Mouse (Mus musculus) intestine, postnatal 0 days (tissue): ENCODE measurements at regions not wholly inside any gene's neighbourhood (a gene's known extent, or its start where the extent isn't known, plus 50 kb on each side); places are given as distances from the start of the nearest gene placed in this dataset.

Source experiments
- ATAC-seq: fragments of 200-750 bp; cut with Nextera tagmentation; 2 replicates; pipeline ENCODE4 v1.8.0; 2017; ENCODE audit warnings: mild to moderate bottlenecking, moderate TSS enrichment, moderate library complexity
- H3K27ac ChIP-seq: fragments of 300-500 bp; sonication (generic); 2 replicates; pipeline ENCODE4 v1.5.1; 2014; ENCODE audit warnings: mild to moderate bottlenecking, low read depth, low read length, moderate library complexity
- H3K27me3 ChIP-seq: fragments of 300-500 bp; sonication (generic); replicated peaks from 2 replicates; pipeline ENCODE4 v1.6.1; 2014; ENCODE audit warnings: low read length, mixed read lengths; ENCODE audit not compliant: control insufficient read depth, insufficient read depth
- H3K36me3 ChIP-seq: fragments of 300-500 bp; sonication (generic); 2 replicates; pipeline ENCODE4 v1.6.1; 2014; ENCODE audit warnings: mild to moderate bottlenecking, moderate library complexity; ENCODE audit not compliant: control insufficient read depth, insufficient read depth
- H3K4me1 ChIP-seq: fragments of 300-500 bp; sonication (generic); replicated peaks from 2 replicates; pipeline ENCODE4 v1.6.1; 2014; ENCODE audit warnings: antibody characterized with exemption, low read length, mixed read lengths; ENCODE audit not compliant: control insufficient read depth, insufficient read depth
- H3K4me2 ChIP-seq: fragments of 300-500 bp; sonication (generic); replicated peaks from 2 replicates; pipeline ENCODE4 v1.6.1; 2014; ENCODE audit warnings: low read depth, mild to moderate bottlenecking, moderate library complexity
- H3K4me3 ChIP-seq: fragments of 300-500 bp; sonication (generic); 2 replicates; pipeline ENCODE4 v1.5.1; 2014; ENCODE audit warnings: low read depth, low read length
- H3K9ac ChIP-seq: fragments of 300-500 bp; sonication (generic); 2 replicates; pipeline ENCODE4 v1.6.1; 2014; ENCODE audit warnings: mild to moderate bottlenecking, low read depth, low read length
- H3K9me3 ChIP-seq: fragments of 300-500 bp; sonication (generic); 2 replicates; pipeline ENCODE4 v1.6.1; 2016; ENCODE audit warnings: mixed run types; ENCODE audit not compliant: control insufficient read depth
- CTCF ChIP-seq: sonication (generic); IDR thresholded peaks from 2 replicates; pipeline ENCODE4 v1.5.1; 2016; ENCODE audit warnings: low read depth, mild to moderate bottlenecking, control low read depth, antibody characterized with exemption, moderate library complexity
- WGBS: fragments of 180-500 bp; shearing (Covaris S2); extraction: QIAGEN DNeasy Blood & Tissue Kit; methylation state at CpG from one replicate; pipeline ENCODE4 v1.1.7; 2014; 5-methylcytosine and 5-hydroxymethylcytosine counted together

- H3K27ac ChIP-seq = no peak overlapping the region
- H3K36me3 ChIP-seq = no peaks in the 10 kb centered on the region
- 85% methylated on average over 2 of the region's 2 CpGs for WGBS
- no peak for TF ChIP-seq CTCF
- ATAC-seq = no peak
- H3K4me2 ChIP-seq = no peak overlapping the region
- no peaks in the 10 kb centered on the region for H3K9me3 ChIP-seq
- no peak overlapping the region for H3K4me3 ChIP-seq
- no peaks in the 10 kb centered on the region for H3K27me3 ChIP-seq
- no peak overlapping the region for H3K9ac ChIP-seq
- H3K4me1 ChIP-seq = no peaks in the 10 kb centered on the region
These were observed 484.3 kb upstream of the Gcfc2 start for GRCm38 (mm10) chr6:81438951-81439722.

DNA sequence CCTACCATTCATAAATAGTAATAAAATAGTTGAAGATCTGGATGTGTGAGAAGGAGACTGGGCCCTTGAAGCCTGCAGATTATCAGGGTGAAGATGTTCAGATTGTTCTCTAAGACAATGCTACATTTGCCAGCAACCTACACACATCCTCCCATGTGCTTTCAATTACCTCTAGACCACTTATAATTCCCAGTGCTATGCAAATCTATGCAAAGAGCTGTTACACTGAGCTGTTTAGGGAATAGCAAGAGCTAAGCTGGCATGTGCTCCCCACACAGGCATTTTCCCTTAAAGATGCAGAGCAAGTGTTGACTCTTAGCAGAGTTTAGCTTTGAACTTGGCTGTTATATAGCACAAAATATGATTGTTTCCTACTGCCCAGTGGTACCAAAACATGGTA lies 482.1 kb upstream of the Gcfc2 start:
- no peak for ATAC-seq
- Histone ChIP-seq H3K9me3 (no peaks in the 10 kb centered on the region), H3K4me1 (no peaks in the 10 kb centered on the region), H3K4me3 (no peak overlapping the region), H3K27me3 (no peaks in the 10 kb centered on the region), H3K4me2 (no peak overlapping the region), H3K27ac (no peak overlapping the region), H3K36me3 (no peaks in the 10 kb centered on the region), H3K9ac (no peak overlapping the region)
- TF ChIP-seq CTCF = no peak

GRCm38 (mm10) chr6:81446019-81446800 lies 477.3 kb upstream of the Gcfc2 start:
- no peaks in the 10 kb centered on the region for H3K36me3 ChIP-seq
- ATAC-seq = no peak
- no peak overlapping the region for H3K4me3 ChIP-seq
- WGBS = 81% methylated on average over 1 of the region's 1 CpGs
- no peak overlapping the region for H3K27ac ChIP-seq
- no peak for TF ChIP-seq CTCF
- H3K9ac ChIP-seq = no peak overlapping the region
- no peaks in the 10 kb centered on the region for H3K27me3 ChIP-seq
- no peaks in the 10 kb centered on the region for H3K9me3 ChIP-seq
- no peak overlapping the region for H3K4me2 ChIP-seq
- H3K4me1 ChIP-seq = no peaks in the 10 kb centered on the region

GRCm38 (mm10) chr6:81447701-81448100 lies 475.8 kb upstream of the Gcfc2 start:
- Histone ChIP-seq H3K36me3 (no peaks in the 10 kb centered on the region), H3K9me3 (no peaks in the 10 kb centered on the region), H3K9ac (no peak overlapping the region), H3K27me3 (no peaks in the 10 kb centered on the region), H3K4me3 (no peak overlapping the region), H3K27ac (no peak overlapping the region), H3K4me2 (no peak overlapping the region), H3K4me1 (no peaks in the 10 kb centered on the region)
- TF ChIP-seq CTCF = no peak
- 88% methylated on average over 6 of the region's 6 CpGs for WGBS
- no peak for ATAC-seq

DNA sequence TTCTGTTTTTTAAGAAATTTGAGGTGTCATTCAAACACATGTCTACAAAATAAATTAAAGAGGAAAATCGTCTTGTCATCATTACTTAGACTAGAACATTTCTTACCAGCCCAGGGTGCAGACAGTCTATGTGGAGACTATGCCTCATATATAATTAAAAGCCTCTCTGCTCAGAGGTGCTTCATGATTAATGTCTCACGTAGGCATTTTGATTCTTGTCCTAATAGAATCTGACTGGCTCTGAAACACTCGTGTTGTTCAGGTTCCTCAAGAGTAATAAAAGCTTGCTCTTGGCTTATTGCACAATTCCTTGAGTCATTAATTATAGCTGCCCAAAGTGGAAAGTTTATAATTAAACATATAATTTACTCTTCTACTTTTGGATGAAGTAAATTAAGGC lies 475.1 kb upstream of the Gcfc2 start:
- WGBS = 54% methylated on average over 3 of the region's 3 CpGs
- Histone ChIP-seq H3K4me3 (no peak overlapping the region), H3K36me3 (no peaks in the 10 kb centered on the region), H3K27ac (no peak overlapping the region), H3K27me3 (no peaks in the 10 kb centered on the region), H3K4me1 (no peaks in the 10 kb centered on the region), H3K9me3 (no peaks in the 10 kb centered on the region), H3K4me2 (no peak overlapping the region), H3K9ac (no peak overlapping the region)
- ATAC-seq = no peak
- TF ChIP-seq CTCF = no peak

- H3K27ac ChIP-seq = no peak overlapping the region
- H3K4me2 ChIP-seq = no peak overlapping the region
- H3K9ac ChIP-seq = no peak overlapping the region
- no peak for ATAC-seq
- no peaks in the 10 kb centered on the region for H3K9me3 ChIP-seq
- no peaks in the 10 kb centered on the region for H3K36me3 ChIP-seq
- H3K27me3 ChIP-seq = no peaks in the 10 kb centered on the region
- H3K4me3 ChIP-seq = no peak overlapping the region
- H3K4me1 ChIP-seq = no peaks in the 10 kb centered on the region
- WGBS = 78% methylated on average over 4 of the region's 4 CpGs
- TF ChIP-seq CTCF = no peak
These were observed 462.4 kb upstream of the Gcfc2 start for GRCm38 (mm10) chr6:81461095-81461494.
